Mouse (Mus musculus) embryonic facial prominence, embryonic 11.5 days (tissue): ENCODE measurements around the gene Dnah14. TPM values are rescaled to one million over a fixed set of nuclear protein-coding genes. Genes with fewer than 3 reads are reported as not detected.
"Not testable (repeated sequence)": the region's sequence is repeated elsewhere in the genome, so short reads cannot be mapped to it uniquely, and the experiment has no call there.

Source experiments
- ATAC-seq: fragments of 200-750 bp; cut with Nextera tagmentation; replicated peaks from 2 replicates; pipeline ENCODE4 v1.8.0; 2017; ENCODE audit warnings: low read depth; ENCODE audit not compliant: insufficient number of reproducible peaks, low FRiP score, low TSS enrichment
- DNase-seq: peaks from one replicate; pipeline ENCODE4 v3.0.0-alpha.2; 2015; ENCODE audit warnings: low spot score
- H3K27ac ChIP-seq: fragments of 300-500 bp; sonication (generic); replicated peaks from 2 replicates; pipeline ENCODE4 v1.5.1; 2014; ENCODE audit warnings: mild to moderate bottlenecking, low read depth, low read length, control low read depth
- H3K27me3 ChIP-seq: fragments of 300-500 bp; sonication (generic); 2 replicates; pipeline ENCODE4 v1.6.1; 2014; ENCODE audit warnings: mild to moderate bottlenecking, low read length, moderate library complexity, mixed read lengths; ENCODE audit not compliant: control insufficient read depth, insufficient read depth
- H3K36me3 ChIP-seq: fragments of 300-500 bp; sonication (generic); replicated peaks from 2 replicates; pipeline ENCODE4 v1.6.1; 2014; ENCODE audit warnings: low read depth, mild to moderate bottlenecking, low read length, moderate library complexity, mixed read lengths; ENCODE audit not compliant: control insufficient read depth, insufficient read depth
- H3K4me1 ChIP-seq: fragments of 300-500 bp; sonication (generic); 2 replicates; pipeline ENCODE4 v1.6.1; 2014; ENCODE audit warnings: low read length, mixed read lengths; ENCODE audit not compliant: control insufficient read depth, insufficient read depth
- H3K4me2 ChIP-seq: fragments of 300-500 bp; sonication (generic); 2 replicates; pipeline ENCODE4 v1.6.1; 2014; ENCODE audit warnings: low read depth, mild to moderate bottlenecking, control low read depth, low read length, moderate library complexity
- H3K4me3 ChIP-seq: fragments of 300-500 bp; sonication (generic); 2 replicates; pipeline ENCODE4 v1.5.1; 2014; ENCODE audit warnings: low read depth, low read length, control low read depth
- H3K9ac ChIP-seq: fragments of 300-500 bp; sonication (generic); replicated peaks from 2 replicates; pipeline ENCODE4 v1.6.1; 2014; ENCODE audit warnings: mild to moderate bottlenecking, control low read depth, low read length
- H3K9me3 ChIP-seq: fragments of 300-500 bp; sonication (generic); replicated peaks from 2 replicates; pipeline ENCODE4 v1.6.1; 2016; ENCODE audit warnings: mild to moderate bottlenecking, low read length, inconsistent platforms, mixed read lengths; ENCODE audit not compliant: control insufficient read depth
- WGBS: fragments of 180-500 bp; shearing (Covaris S2); extraction: QIAGEN DNeasy Blood & Tissue Kit; methylation state at CpG from one replicate; pipeline ENCODE4 v1.1.7; 2014; 5-methylcytosine and 5-hydroxymethylcytosine counted together
- polyA plus RNA-seq: library from polyadenylated mRNA; unstranded; fragments of >200 nt; fragmentation: Nextera tagmentation; extraction: Ambion mirVana; gene quantifications from 2 replicates; pipeline ENCODE4 v1.2.1, GENCODE M21; 2014

Gene Dnah14
- polyA plus RNA-seq, 1 experiment from 2014 or later: 1.9 TPM

DNA sequence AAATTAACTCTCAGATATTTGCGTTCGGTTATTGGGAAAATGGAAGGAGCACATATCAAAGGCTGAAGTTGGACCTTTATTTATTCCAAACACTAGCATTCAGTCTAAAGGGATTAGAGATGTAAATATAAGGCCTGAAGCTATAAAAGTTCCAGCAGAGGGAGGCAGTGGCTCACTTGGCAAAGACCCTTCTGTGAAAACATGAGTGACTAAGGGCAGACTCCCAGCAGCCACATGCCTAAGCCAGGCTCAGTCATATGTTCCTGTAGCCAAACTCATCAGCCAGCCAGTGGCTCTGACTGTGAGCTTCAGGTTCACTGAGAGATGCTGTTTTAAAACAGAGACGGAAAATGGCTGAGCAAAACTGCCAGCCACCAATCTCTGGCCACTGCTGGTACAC is 195.5 kb downstream of the Dnah14 start:
- Histone ChIP-seq H3K36me3 (no peaks in the 10 kb centered on the region), H3K4me1 (no peaks in the 10 kb centered on the region), H3K27me3 (no peaks in the 10 kb centered on the region), H3K9ac (no peak overlapping the region), H3K27ac (no peak overlapping the region), H3K4me3 (no peak overlapping the region), H3K4me2 (no peak overlapping the region), H3K9me3 (no peaks in the 10 kb centered on the region)
- ATAC-seq (no peak), DNase-seq (no peak)
- 95% methylated on average over 3 of the region's 3 CpGs for WGBS

DNA sequence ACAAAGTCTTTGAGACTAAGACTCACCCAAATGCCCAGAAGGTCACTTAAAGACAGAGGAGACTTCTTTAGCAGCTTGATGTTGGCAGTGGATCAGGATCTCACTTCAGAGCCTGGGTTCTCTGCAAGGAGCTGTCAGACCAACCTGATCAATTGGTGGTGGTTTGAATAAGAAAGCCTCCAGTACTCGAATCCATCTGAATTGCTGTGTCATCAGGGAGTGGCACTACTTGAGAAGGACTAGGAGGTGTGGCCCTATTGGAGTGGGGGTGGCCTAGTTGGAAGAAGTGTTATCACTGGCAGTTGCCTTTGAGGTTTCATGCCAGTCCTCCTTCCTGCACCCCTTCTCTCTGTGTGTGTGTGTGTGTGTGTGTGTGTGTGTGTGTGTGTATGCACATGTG is 200.2 kb downstream of the Dnah14 start:
- H3K4me3 ChIP-seq: no peak overlapping the region
- no peaks in the 10 kb centered on the region for H3K36me3 ChIP-seq
- no peaks in the 10 kb centered on the region for H3K9me3 ChIP-seq
- no peak for DNase-seq
- no peak overlapping the region for H3K27ac ChIP-seq
- H3K4me1 ChIP-seq: no peaks in the 10 kb centered on the region
- no peaks in the 10 kb centered on the region for H3K27me3 ChIP-seq
- ATAC-seq: no peak
- WGBS: 65% methylated on average over 1 of the region's 1 CpGs
- no peak overlapping the region for H3K4me2 ChIP-seq
- no peak overlapping the region for H3K9ac ChIP-seq

DNA sequence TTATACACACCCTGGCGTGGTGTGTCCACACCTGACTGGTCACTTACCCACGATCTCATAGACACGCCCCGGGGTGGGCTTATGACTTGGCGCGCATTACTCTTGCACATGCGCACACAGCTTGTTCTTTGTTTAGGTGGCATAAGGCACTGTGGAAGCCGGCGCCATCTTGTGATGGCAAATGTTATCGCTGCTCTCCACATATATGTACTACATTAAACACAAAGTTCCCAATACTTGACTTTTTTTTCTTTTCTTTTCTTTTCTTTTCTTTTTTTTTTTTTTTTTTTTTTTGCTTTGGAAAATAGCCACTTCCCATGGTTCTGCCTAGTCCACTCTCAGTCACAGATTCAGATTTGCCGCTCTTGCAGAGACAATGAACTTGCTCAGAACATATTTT is 206.2 kb downstream of the Dnah14 start:
- DNase-seq, H3K4me2 ChIP-seq, H3K9me3 ChIP-seq, ATAC-seq, H3K27ac ChIP-seq, H3K27me3 ChIP-seq, H3K36me3 ChIP-seq, H3K9ac ChIP-seq, H3K4me1 ChIP-seq, H3K4me3 ChIP-seq: not testable (repeated sequence)
- 95% methylated on average over 11 of the region's 11 CpGs for WGBS

DNA sequence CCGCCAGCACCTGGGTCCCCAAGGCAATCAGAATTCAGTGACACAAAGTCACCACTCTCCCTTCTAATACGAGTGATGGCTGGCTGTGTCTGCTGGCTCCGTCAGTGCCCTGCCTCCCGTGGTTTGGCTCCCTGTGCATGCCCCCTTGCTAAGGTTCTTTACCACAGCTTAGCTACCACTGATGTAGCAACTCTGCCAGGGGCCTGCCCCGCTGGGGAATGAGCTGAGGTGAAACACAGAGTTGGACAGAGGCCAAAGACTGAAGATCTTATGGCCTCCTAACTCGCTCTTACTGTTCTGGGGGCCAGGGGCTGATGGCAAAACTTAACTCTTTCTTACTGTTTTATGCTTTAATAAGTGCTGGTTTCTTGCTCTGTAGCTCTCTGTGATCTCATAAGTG is 213.6 kb downstream of the Dnah14 start:
- Histone ChIP-seq H3K9ac (no peak overlapping the region), H3K4me1 (no peaks in the 10 kb centered on the region), H3K27me3 (no peaks in the 10 kb centered on the region), H3K9me3 (no peaks in the 10 kb centered on the region), H3K27ac (no peak overlapping the region), H3K4me3 (no peak overlapping the region), H3K36me3 (no peaks in the 10 kb centered on the region), H3K4me2 (no peak overlapping the region)
- no peak for DNase-seq
- WGBS: 61% methylated on average over 6 of the region's 6 CpGs
- no peak for ATAC-seq

DNA sequence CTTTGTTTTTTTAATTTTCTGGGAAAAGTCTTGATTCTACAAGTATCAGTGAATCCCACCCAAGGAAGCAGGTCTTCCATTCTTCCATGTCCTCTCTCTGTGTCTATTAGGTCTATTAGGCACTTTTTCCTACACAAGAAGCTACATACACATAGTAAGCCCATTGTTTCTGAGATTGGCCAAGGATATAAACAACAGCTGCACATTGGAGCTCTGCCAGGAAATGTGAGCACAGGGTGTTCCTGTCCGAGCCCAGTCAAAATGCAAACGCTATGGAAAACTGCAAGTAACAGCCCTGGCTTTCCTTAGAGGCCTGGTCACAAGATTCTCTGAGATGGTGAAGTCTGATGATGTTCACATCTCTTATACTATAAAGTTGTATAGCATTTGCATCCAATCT is 217.2 kb downstream of the Dnah14 start:
- H3K27ac ChIP-seq: no peak overlapping the region
- H3K27me3 ChIP-seq: no peaks in the 10 kb centered on the region
- H3K4me3 ChIP-seq: no peak overlapping the region
- ATAC-seq: no peak
- no peak overlapping the region for H3K9ac ChIP-seq
- 49% methylated on average over 2 of the region's 2 CpGs for WGBS
- DNase-seq: peak; percentile 9
- no peaks in the 10 kb centered on the region for H3K9me3 ChIP-seq
- H3K4me1 ChIP-seq: no peaks in the 10 kb centered on the region
- no peak overlapping the region for H3K4me2 ChIP-seq
- no peaks in the 10 kb centered on the region for H3K36me3 ChIP-seq

DNA sequence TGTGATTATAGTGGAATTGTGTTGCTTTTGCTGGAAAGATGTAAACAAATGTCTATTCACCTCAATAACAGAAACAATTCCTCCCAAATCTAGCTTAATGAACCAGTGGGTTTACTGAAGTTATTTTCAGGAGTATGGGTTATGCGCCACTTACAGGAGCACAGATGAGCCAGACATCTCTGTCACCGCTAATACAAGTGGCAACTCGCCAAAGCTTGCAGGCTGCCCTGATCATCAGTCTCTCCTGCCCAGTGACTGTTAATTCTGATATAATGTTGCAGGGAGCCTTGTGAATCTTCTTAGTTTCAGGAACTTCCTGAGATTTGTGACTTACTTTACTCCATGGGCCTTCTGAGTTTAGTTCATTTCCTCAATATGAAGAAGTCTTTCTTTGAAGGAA is 223.6 kb downstream of the Dnah14 start:
- Histone ChIP-seq H3K4me2 (no peak overlapping the region), H3K4me1 (no peaks in the 10 kb centered on the region), H3K9ac (no peak overlapping the region), H3K27ac (no peak overlapping the region), H3K9me3 (no peaks in the 10 kb centered on the region), H3K36me3 (no peaks in the 10 kb centered on the region), H3K27me3 (no peaks in the 10 kb centered on the region), H3K4me3 (no peak overlapping the region)
- no peak for DNase-seq
- WGBS: 93% methylated on average over 3 of the region's 3 CpGs
- ATAC-seq: no peak

DNA sequence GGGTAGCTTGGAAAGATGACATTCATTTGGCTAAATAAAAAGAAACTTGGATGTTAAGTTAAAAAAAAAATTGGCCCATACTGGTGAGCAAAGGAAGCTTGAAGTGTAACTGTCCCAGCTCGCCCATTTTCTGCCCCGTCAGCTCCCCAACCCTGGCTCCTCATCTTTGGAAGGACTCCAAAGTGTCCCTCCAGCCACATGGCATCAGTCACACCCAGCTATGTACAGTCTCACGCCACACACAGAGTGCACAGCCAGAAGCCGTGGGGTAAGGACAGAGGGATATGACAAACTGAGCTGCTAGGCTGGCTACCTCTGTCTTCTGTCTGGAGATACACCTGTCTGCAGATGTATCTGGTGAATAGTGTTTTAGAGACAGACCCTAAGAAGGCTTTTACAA is 224.3 kb downstream of the Dnah14 start:
- Histone ChIP-seq H3K36me3 (no peaks in the 10 kb centered on the region), H3K27me3 (no peaks in the 10 kb centered on the region), H3K4me2 (no peak overlapping the region), H3K9me3 (no peaks in the 10 kb centered on the region), H3K27ac (no peak overlapping the region), H3K4me1 (no peaks in the 10 kb centered on the region), H3K9ac (no peak overlapping the region), H3K4me3 (no peak overlapping the region)
- 86% methylated on average over 4 of the region's 4 CpGs for WGBS
- ATAC-seq: no peak
- no peak for DNase-seq

DNA sequence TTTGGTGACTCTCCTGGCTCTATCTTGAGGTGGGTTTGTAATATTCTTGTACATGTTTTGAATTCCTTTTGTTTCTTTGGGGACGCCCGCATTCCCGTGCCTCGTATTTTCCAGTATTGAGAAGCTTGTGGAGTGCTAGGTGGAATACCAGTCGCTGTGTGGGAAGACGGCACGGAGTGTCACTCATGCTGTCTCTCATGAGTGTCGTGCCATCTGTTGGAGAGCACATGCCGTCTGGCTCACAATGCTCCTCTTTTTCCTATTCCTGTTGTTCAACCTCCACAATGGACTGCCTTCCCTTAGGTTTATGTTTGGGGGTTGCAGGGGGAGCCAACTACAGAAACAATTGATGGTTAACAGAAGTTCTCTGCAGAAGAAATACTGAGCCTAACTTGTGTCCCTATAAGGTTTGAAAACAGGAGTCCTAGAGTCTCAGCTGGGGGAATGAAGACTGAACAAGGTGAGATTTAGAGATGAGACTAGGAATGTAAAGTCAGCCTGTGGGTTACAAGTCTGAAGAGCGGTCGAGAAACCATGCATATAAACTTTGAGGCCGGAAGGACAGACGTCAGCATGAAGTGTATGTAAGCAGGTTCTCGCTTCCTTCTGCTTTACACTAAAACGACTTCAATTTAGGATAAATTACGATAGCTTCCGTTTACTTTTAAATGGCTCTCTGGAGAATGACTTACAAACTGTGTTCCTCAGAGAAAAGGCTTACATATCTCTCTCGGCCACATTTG is 235.3 kb downstream of the Dnah14 start:
- Histone ChIP-seq H3K4me2 (no peak overlapping the region), H3K4me1 (no peaks in the 10 kb centered on the region), H3K9me3 (no peaks in the 10 kb centered on the region), H3K9ac (no peak overlapping the region), H3K4me3 (no peak overlapping the region), H3K27me3 (no peaks in the 10 kb centered on the region), H3K36me3 (peaks cover 12% of the 10 kb centered on the region), H3K27ac (no peak overlapping the region)
- no peak for DNase-seq
- ATAC-seq: no peak
- 92% methylated on average over 18 of the region's 18 CpGs for WGBS
